Mouse (Mus musculus): ENCODE measurements around the gene Rbm47. TPM values are rescaled to one million over a fixed set of nuclear protein-coding genes. Genes with fewer than 3 reads are reported as not detected.

The Rbm47 gene
- polyA plus RNA-seq, 1 experiment from 2014 or later, result 70.7 TPM

GRCm38 (mm10) chr5:66095166-66095565 is 77.8 kb downstream of the Rbm47 start:
- H3K4me1 ChIP-seq (replicated peaks; ENCODE audit: control insufficient read depth, insufficient read depth), result no peaks in the 10 kb centered on the region
- no peak overlapping the region for H3K27ac ChIP-seq (replicated peaks)
- DNase-seq (ENCODE audit: low spot score) (no peak), ATAC-seq (ENCODE audit: low FRiP score, low TSS enrichment) (no peak)
- H3K4me2 ChIP-seq (replicated peaks; ENCODE audit: low read depth), result no peak overlapping the region
- 49% methylated on average over 6 of the region's 6 CpGs for WGBS
- no peaks in the 10 kb centered on the region for H3K9me3 ChIP-seq (ENCODE audit: control insufficient read depth, low read length)
- H3K27me3 ChIP-seq (ENCODE audit: control insufficient read depth, insufficient read depth, low read length), result no peaks in the 10 kb centered on the region
- no peak overlapping the region for H3K4me3 ChIP-seq (ENCODE audit: low read depth, low read length)
- no peaks in the 10 kb centered on the region for H3K36me3 ChIP-seq (ENCODE audit: control insufficient read depth, insufficient read depth, low read length)
- no peak for TF ChIP-seq EP300 (optimal IDR thresholded peaks at IDR 0.05)
- no peak for TF ChIP-seq CTCF (IDR thresholded peaks at IDR 0.05; ENCODE audit: low read depth)
- H3K9ac ChIP-seq (ENCODE audit: low read length), result no peak overlapping the region

DNA sequence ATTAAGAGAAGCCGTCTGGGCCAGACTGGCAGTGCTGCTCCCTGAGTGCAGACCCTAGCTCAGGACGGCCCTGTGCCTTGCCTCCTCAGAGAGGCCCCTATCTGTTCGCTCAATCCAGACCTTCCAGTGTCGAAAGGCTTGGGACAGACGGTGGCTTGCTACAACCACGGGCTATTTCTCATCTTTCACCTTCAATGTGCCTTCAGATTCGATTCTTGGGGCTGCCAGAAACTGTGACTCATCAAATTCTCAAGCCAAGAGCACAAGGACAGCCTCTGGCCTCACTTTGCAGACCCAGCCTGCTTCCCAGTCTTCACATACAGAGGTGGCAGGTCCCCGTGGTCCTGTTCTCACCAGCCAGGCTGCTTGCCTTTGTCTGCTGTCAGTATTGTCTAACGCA is 82.9 kb downstream of the Rbm47 start:
- Histone ChIP-seq H3K4me2 (replicated peaks; ENCODE audit: low read depth) (no peak overlapping the region), H3K4me1 (replicated peaks; ENCODE audit: control insufficient read depth, insufficient read depth) (no peaks in the 10 kb centered on the region), H3K27me3 (ENCODE audit: control insufficient read depth, insufficient read depth, low read length) (no peaks in the 10 kb centered on the region), H3K27ac (replicated peaks) (peak overlapping the region; percentile 26; the same call in 1 of the 2 replicates), H3K4me3 (ENCODE audit: low read depth, low read length) (no peak overlapping the region), H3K9me3 (ENCODE audit: control insufficient read depth, low read length) (no peaks in the 10 kb centered on the region), H3K9ac (ENCODE audit: low read length) (no peak overlapping the region), H3K36me3 (ENCODE audit: control insufficient read depth, insufficient read depth, low read length) (no peaks in the 10 kb centered on the region)
- DNase-seq (ENCODE audit: low spot score) (no peak), ATAC-seq (ENCODE audit: low FRiP score, low TSS enrichment) (peak; percentile 42)
- WGBS, result 31% methylated on average over 9 of the region's 9 CpGs
- TF ChIP-seq EP300 (optimal IDR thresholded peaks at IDR 0.05), result no peak

- Histone ChIP-seq H3K27ac (replicated peaks) (peak overlapping the region; percentile 26; the same call in 1 of the 2 replicates), H3K36me3 (ENCODE audit: control insufficient read depth, insufficient read depth, low read length) (no peaks in the 10 kb centered on the region), H3K9me3 (ENCODE audit: control insufficient read depth, low read length) (no peaks in the 10 kb centered on the region), H3K4me1 (replicated peaks; ENCODE audit: control insufficient read depth, insufficient read depth) (no peaks in the 10 kb centered on the region), H3K4me2 (replicated peaks; ENCODE audit: low read depth) (no peak overlapping the region), H3K27me3 (ENCODE audit: control insufficient read depth, insufficient read depth, low read length) (no peaks in the 10 kb centered on the region), H3K4me3 (ENCODE audit: low read depth, low read length) (no peak overlapping the region), H3K9ac (ENCODE audit: low read length) (no peak overlapping the region)
- DNase-seq (ENCODE audit: low spot score), result no peak
- TF ChIP-seq EP300 (optimal IDR thresholded peaks at IDR 0.05) (no peak), CTCF (IDR thresholded peaks at IDR 0.05; ENCODE audit: low read depth) (no peak)
- ATAC-seq (ENCODE audit: low FRiP score, low TSS enrichment), result 0 out of 2 replicates have a peak, but pooled peaks have one; percentile 6
- 42% methylated on average over 4 of the region's 4 CpGs for WGBS
These were observed 83.3 kb downstream of the Rbm47 start for GRCm38 (mm10) chr5:66089600-66089999.

GRCm38 (mm10) chr5:66088902-66089295 is 84.0 kb downstream of the Rbm47 start:
- no peak for DNase-seq (ENCODE audit: low spot score)
- Histone ChIP-seq H3K4me2 (replicated peaks; ENCODE audit: low read depth) (no peak overlapping the region), H3K9ac (ENCODE audit: low read length) (no peak overlapping the region), H3K4me1 (replicated peaks; ENCODE audit: control insufficient read depth, insufficient read depth) (no peaks in the 10 kb centered on the region), H3K9me3 (ENCODE audit: control insufficient read depth, low read length) (no peaks in the 10 kb centered on the region), H3K4me3 (ENCODE audit: low read depth, low read length) (no peak overlapping the region), H3K27ac (replicated peaks) (no peak overlapping the region), H3K36me3 (ENCODE audit: control insufficient read depth, insufficient read depth, low read length) (no peaks in the 10 kb centered on the region), H3K27me3 (ENCODE audit: control insufficient read depth, insufficient read depth, low read length) (no peaks in the 10 kb centered on the region)
- 77% methylated on average over 5 of the region's 5 CpGs for WGBS
- TF ChIP-seq CTCF (IDR thresholded peaks at IDR 0.05; ENCODE audit: low read depth) (no peak), EP300 (optimal IDR thresholded peaks at IDR 0.05) (no peak)
- ATAC-seq (ENCODE audit: low FRiP score, low TSS enrichment), result no peak

DNA sequence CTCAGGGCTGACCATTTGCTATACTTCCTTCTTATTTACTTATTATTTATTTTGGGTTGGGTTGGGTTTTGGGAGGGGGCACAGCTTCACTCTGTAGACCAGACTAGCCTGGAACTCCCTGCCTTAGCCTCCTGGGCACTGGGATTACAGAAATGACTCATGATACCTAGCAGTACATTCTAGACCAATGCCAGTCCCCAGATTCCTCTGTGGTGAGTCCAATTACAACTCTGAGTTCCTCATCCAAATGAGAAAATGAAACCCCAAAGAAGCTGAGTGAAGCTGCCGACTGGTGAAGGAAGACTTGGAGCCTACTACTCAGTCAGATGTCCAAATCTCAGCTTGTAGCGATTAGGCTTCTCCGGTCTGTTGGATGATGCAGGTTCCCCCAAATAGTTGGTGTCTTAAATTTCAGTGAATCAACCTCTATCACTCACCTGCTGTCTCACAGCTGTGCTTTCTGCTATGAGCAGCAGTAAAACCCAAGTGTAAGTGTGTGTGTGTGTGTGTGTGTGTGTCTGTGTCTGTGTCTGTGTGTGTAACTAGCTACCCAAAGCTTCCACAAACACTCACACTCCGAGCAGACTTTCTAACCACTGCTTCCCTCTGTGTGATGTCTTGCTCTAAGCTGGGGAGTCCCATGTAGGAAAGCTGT is 84.5 kb downstream of the Rbm47 start:
- Histone ChIP-seq H3K27ac (replicated peaks) (no peak overlapping the region), H3K9ac (ENCODE audit: low read length) (no peak overlapping the region), H3K27me3 (ENCODE audit: control insufficient read depth, insufficient read depth, low read length) (no peaks in the 10 kb centered on the region), H3K4me2 (replicated peaks; ENCODE audit: low read depth) (no peak overlapping the region), H3K36me3 (ENCODE audit: control insufficient read depth, insufficient read depth, low read length) (no peaks in the 10 kb centered on the region), H3K4me1 (replicated peaks; ENCODE audit: control insufficient read depth, insufficient read depth) (no peaks in the 10 kb centered on the region), H3K9me3 (ENCODE audit: control insufficient read depth, low read length) (no peaks in the 10 kb centered on the region), H3K4me3 (ENCODE audit: low read depth, low read length) (no peak overlapping the region)
- ATAC-seq (ENCODE audit: low FRiP score, low TSS enrichment) (no peak), DNase-seq (ENCODE audit: low spot score) (no peak)
- WGBS, result 74% methylated on average over 4 of the region's 4 CpGs
- no peak for TF ChIP-seq CTCF (IDR thresholded peaks at IDR 0.05; ENCODE audit: low read depth)
- no peak for TF ChIP-seq EP300 (optimal IDR thresholded peaks at IDR 0.05)

DNA sequence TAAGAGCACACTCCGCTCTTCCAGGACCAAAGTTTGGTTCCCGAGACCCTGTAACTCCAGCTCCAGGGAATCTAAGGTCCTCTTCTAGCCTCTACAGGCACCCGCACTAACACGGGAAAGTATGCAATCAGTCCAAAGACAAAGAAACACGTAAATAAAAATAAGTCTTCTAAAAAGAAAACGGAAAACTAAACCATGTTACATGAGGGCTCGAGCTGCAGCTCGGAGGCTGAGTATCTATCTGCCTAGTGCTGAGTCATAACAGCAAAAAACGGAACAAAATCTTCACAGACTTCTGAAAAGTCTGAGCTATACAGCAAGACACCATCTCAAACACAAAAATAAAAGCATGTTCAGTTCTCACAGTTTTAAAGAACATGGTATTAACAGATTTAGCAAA is 86.0 kb downstream of the Rbm47 start:
- Histone ChIP-seq H3K36me3 (ENCODE audit: control insufficient read depth, insufficient read depth, low read length) (no peaks in the 10 kb centered on the region), H3K4me1 (replicated peaks; ENCODE audit: control insufficient read depth, insufficient read depth) (no peaks in the 10 kb centered on the region; the same call in 1 of the 2 replicates), H3K4me3 (ENCODE audit: low read depth, low read length) (no peak overlapping the region), H3K4me2 (replicated peaks; ENCODE audit: low read depth) (no peak overlapping the region), H3K27ac (replicated peaks) (no peak overlapping the region), H3K9ac (ENCODE audit: low read length) (no peak overlapping the region), H3K27me3 (ENCODE audit: control insufficient read depth, insufficient read depth, low read length) (no peaks in the 10 kb centered on the region), H3K9me3 (ENCODE audit: control insufficient read depth, low read length) (no peaks in the 10 kb centered on the region)
- DNase-seq (ENCODE audit: low spot score), result no peak
- ATAC-seq (ENCODE audit: low FRiP score, low TSS enrichment), result no peak
- TF ChIP-seq CTCF (IDR thresholded peaks at IDR 0.05; ENCODE audit: low read depth), result no peak
- no peak for TF ChIP-seq EP300 (optimal IDR thresholded peaks at IDR 0.05)
- WGBS, result 80% methylated on average over 9 of the region's 9 CpGs

Data from stomach, postnatal 0 days (tissue).